Mouse (Mus musculus): ENCODE results near the gene Tbc1d10a.

DNA sequence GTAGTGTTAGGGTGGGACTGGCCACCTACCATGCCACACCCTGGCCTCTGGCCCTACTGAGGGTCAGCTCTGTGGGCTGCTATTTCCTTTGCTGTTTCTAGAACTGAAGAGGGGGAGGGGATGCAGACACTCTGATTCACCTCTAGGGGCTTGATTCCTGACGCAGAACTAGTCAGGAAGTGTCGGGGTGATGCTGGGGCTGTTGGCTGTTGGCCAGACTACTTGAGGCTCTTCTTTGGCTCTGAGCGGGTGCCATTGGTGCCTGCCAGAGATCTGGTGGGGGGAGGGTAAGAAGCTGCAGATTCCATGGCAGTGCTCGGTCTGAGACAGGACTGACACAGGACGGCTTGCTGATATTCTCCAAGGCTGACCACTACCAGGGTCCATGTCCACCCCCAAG is 75.4 kb downstream of the Tbc1d10a start:
- TF ChIP-seq CTCF (IDR thresholded peaks at IDR 0.05; ENCODE audit: borderline replicate concordance, insufficient read depth, low read length) (no peak), POLR2A (IDR thresholded peaks at IDR 0.05; ENCODE audit: low read depth, low read length) (no peak)

All from embryonic fibroblast, embryonic 13.5 days (primary cell).